Mouse (Mus musculus): Measurements from ENCODE around the gene Mtif3. TPM values are rescaled to one million over a fixed set of nuclear protein-coding genes. Genes with fewer than 3 reads are reported as not detected.
"Not testable (repeated sequence)": the region's sequence is repeated elsewhere in the genome, so short reads cannot be mapped to it uniquely, and the experiment has no call there.

Gene Mtif3
- polyA plus RNA-seq, 1 experiment from 2014 or later: 23.2 TPM

DNA sequence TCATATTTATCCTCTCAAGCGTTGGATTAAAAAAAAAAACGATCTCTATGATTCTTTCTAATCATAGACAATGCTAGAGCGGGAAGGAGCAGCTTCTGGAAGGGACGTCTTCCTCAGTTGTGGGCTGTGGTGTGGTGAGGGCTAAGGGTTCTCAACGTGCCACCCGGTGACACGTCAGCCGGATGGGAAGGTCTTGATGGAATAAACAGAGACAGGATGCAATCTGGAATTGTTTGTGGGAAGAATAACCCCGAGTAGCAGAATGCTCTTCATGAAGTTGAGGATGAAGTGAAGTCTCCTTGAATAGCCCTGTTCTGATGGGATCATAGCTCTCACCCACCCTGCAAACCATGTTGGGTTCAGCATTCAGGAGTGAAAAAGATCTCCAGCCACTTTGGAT is 16.9 kb downstream of the Mtif3 start:
- ATAC-seq (replicated peaks; ENCODE audit: low FRiP score): no peak
- Histone ChIP-seq H3K9me3 (ENCODE audit: control insufficient read depth, low read length) (no peaks in the 10 kb centered on the region), H3K27ac (ENCODE audit: low read depth, low read length) (no peak overlapping the region), H3K27me3 (replicated peaks; ENCODE audit: control insufficient read depth, insufficient read depth, low read length) (no peaks in the 10 kb centered on the region), H3K9ac (ENCODE audit: low read depth, low read length) (no peak overlapping the region), H3K4me1 (replicated peaks; ENCODE audit: control insufficient read depth, insufficient read depth, low read length) (peaks cover 9% of the 10 kb centered on the region), H3K4me3 (ENCODE audit: low read depth, low read length) (no peak overlapping the region), H3K36me3 (ENCODE audit: control insufficient read depth, insufficient read depth, low read length) (peaks cover 11% of the 10 kb centered on the region; the same call in 1 of the 2 replicates), H3K4me2 (no peak overlapping the region)
- WGBS: 87% methylated on average over 9 of the region's 9 CpGs
- DNase-seq (ENCODE audit: low spot score): no peak

DNA sequence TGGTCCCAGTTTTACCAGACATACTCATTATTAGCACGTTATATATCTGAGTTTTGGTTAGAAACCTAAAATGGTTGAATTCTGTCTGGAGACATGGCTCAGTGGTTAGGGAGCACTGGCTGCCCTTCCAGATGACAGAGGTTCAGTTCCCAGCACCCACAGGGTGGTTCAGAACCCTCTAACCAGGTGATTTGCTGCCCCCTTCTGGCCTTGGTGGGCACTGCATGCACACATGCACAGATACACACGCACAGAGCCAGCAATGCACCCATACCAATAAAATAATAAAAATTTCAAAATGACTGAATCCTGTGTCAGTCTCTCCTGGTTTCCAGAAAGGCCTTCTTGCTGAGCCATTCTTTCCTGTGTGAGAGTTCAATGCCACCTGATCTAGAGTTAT is 19.0 kb downstream of the Mtif3 start:
- no peak for DNase-seq (ENCODE audit: low spot score)
- 95% methylated on average over 2 of the region's 2 CpGs for WGBS

DNA sequence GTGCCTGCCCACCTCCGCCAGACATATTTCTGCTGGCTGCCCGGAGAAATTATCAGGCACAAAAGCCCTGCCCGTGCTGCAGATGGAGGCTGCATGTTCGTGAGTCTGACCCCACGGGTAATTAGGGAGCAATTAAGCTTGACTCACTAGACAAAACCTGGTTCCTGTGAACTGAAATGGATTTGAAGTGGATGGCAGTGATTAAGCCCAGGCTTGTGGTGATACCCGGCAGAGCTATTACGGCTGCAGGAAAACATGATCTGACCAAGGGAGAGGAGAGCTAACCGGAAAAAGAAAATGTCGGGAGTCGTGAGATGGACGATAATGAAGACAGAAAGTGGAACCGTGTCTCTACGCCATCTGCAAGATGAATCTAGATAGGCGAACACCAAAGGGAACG is 20.6 kb downstream of the Mtif3 start:
- 79% methylated on average over 15 of the region's 15 CpGs for WGBS
- no peak for ATAC-seq (replicated peaks; ENCODE audit: low FRiP score)
- H3K27ac ChIP-seq (ENCODE audit: low read depth, low read length): no peak overlapping the region
- no peak overlapping the region for H3K9ac ChIP-seq (ENCODE audit: low read depth, low read length)
- H3K9me3 ChIP-seq (ENCODE audit: control insufficient read depth, low read length): 0 out of 2 replicates have a peak, but pooled peaks cover 3% of the 10 kb centered on the region
- DNase-seq (ENCODE audit: low spot score): no peak
- H3K4me1 ChIP-seq (replicated peaks; ENCODE audit: control insufficient read depth, insufficient read depth, low read length): no peaks in the 10 kb centered on the region
- no peaks in the 10 kb centered on the region for H3K27me3 ChIP-seq (replicated peaks; ENCODE audit: control insufficient read depth, insufficient read depth, low read length)
- no peaks in the 10 kb centered on the region for H3K36me3 ChIP-seq (ENCODE audit: control insufficient read depth, insufficient read depth, low read length)
- no peak overlapping the region for H3K4me2 ChIP-seq
- no peak overlapping the region for H3K4me3 ChIP-seq (ENCODE audit: low read depth, low read length)

More for the DNA sequence above, 19.0 kb downstream of the Mtif3 start:
- H3K27me3 ChIP-seq (replicated peaks; ENCODE audit: control insufficient read depth, insufficient read depth, low read length): no peaks in the 10 kb centered on the region
- no peaks in the 10 kb centered on the region for H3K36me3 ChIP-seq (ENCODE audit: control insufficient read depth, insufficient read depth, low read length)
- H3K9me3 ChIP-seq (ENCODE audit: control insufficient read depth, low read length): no peaks in the 10 kb centered on the region
- no peak overlapping the region for H3K4me3 ChIP-seq (ENCODE audit: low read depth, low read length)
- peaks cover 4% of the 10 kb centered on the region for H3K4me1 ChIP-seq (replicated peaks; ENCODE audit: control insufficient read depth, insufficient read depth, low read length)
- H3K27ac ChIP-seq (ENCODE audit: low read depth, low read length): no peak overlapping the region
- no peak overlapping the region for H3K9ac ChIP-seq (ENCODE audit: low read depth, low read length)
- ATAC-seq (replicated peaks; ENCODE audit: low FRiP score): no peak
- H3K4me2 ChIP-seq: no peak overlapping the region

DNA sequence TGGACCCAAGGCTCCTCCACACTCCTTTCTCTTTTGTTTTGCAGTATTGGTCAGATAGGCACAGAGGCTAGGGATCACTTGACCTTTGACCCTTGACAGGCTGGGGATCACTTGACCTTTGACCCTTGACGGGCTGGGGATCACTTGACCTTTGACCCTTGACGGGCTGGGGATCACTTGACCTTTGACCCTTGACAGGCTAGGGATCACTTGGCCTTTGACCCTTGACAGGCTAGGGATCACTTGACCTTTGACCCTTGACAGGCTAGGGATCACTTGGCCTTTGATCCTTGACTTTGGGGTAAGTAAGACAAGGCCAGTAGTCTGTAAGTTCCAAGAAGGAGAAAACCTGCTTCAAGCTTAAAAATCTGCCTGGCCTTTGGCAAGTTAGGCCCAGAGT is 21.7 kb downstream of the Mtif3 start:
- 61% methylated on average over 2 of the region's 2 CpGs for WGBS

DNA sequence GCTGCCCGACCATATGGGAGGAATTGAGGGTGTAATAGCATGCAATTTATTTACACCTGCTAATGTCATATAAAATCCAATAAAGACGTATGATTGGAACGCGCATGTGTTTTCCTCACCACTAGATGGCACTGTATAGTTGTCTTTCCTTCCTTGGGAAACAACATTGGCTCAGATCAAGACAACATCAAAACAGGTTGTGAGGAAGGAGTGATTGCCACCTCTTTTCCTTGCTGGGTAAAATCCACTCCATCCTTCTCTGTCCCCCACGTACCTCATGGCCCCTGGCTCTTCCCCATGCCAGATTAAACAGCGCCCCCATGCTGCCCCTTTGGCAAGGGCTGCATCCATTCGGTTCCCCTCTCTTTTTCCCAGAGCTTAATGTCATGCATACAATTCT is 23.4 kb downstream of the Mtif3 start:
- DNase-seq (ENCODE audit: low spot score) (no peak), ATAC-seq (replicated peaks; ENCODE audit: low FRiP score) (no peak)
- H3K27ac ChIP-seq (ENCODE audit: low read depth, low read length): no peak overlapping the region
- no peak overlapping the region for H3K4me2 ChIP-seq
- no peaks in the 10 kb centered on the region for H3K4me1 ChIP-seq (replicated peaks; ENCODE audit: control insufficient read depth, insufficient read depth, low read length)
- H3K36me3 ChIP-seq (ENCODE audit: control insufficient read depth, insufficient read depth, low read length): no peaks in the 10 kb centered on the region
- H3K9ac ChIP-seq (ENCODE audit: low read depth, low read length): no peak overlapping the region
- 0 out of 2 replicates have a peak, but pooled peaks cover 3% of the 10 kb centered on the region for H3K9me3 ChIP-seq (ENCODE audit: control insufficient read depth, low read length)
- H3K27me3 ChIP-seq (replicated peaks; ENCODE audit: control insufficient read depth, insufficient read depth, low read length): no peaks in the 10 kb centered on the region
- WGBS: 23% methylated on average over 7 of the region's 7 CpGs
- no peak overlapping the region for H3K4me3 ChIP-seq (ENCODE audit: low read depth, low read length)

More for the DNA sequence above, 21.7 kb downstream of the Mtif3 start:
- not testable (repeated sequence) for H3K4me2 ChIP-seq; H3K27ac ChIP-seq (ENCODE audit: low read depth, low read length); DNase-seq (ENCODE audit: low spot score); ATAC-seq (replicated peaks; ENCODE audit: low FRiP score); H3K9me3 ChIP-seq (ENCODE audit: control insufficient read depth, low read length); H3K27me3 ChIP-seq (replicated peaks; ENCODE audit: control insufficient read depth, insufficient read depth, low read length); H3K9ac ChIP-seq (ENCODE audit: low read depth, low read length); H3K4me3 ChIP-seq (ENCODE audit: low read depth, low read length); H3K36me3 ChIP-seq (ENCODE audit: control insufficient read depth, insufficient read depth, low read length); H3K4me1 ChIP-seq (replicated peaks; ENCODE audit: control insufficient read depth, insufficient read depth, low read length)

DNA sequence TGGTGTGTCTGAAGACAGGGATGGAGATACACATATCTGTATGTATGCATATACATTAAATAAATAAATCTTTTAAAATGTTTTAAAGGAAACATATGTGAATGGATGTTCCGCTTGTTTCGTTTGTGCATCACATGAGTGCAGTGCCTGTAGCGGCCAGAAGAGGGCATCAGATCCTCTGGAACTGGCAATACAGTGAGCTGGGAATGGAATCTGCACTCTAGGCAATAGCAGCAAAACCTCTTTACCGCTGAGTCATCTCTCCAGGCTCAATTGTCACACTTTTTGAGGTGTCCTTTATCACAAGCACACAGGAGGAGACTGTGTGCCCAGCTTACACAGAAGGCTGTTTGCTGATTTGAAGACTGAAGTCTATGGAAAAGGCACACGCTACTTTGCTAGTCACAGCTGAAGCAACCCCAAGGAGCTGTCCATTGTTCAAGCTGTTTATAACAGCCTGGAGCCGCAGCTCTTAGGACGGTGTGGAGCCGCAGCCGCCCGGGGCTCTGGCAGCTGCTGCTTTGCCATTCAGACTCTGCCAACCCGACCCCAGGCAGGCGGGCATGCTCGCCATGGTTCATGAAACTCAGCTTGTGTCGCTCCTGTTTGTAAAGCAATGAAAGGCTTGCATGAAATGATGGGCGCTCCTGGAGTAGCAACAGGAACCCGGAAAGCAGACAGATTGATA is 24.3 kb downstream of the Mtif3 start:
- no peaks in the 10 kb centered on the region for H3K36me3 ChIP-seq (ENCODE audit: control insufficient read depth, insufficient read depth, low read length)
- H3K9me3 ChIP-seq (ENCODE audit: control insufficient read depth, low read length): 0 out of 2 replicates have a peak, but pooled peaks cover 3% of the 10 kb centered on the region
- no peak overlapping the region for H3K4me2 ChIP-seq
- H3K27me3 ChIP-seq (replicated peaks; ENCODE audit: control insufficient read depth, insufficient read depth, low read length): no peaks in the 10 kb centered on the region
- no peak overlapping the region for H3K27ac ChIP-seq (ENCODE audit: low read depth, low read length)
- WGBS: 79% methylated on average over 16 of the region's 16 CpGs
- no peaks in the 10 kb centered on the region for H3K4me1 ChIP-seq (replicated peaks; ENCODE audit: control insufficient read depth, insufficient read depth, low read length)
- H3K9ac ChIP-seq (ENCODE audit: low read depth, low read length): no peak overlapping the region
- no peak overlapping the region for H3K4me3 ChIP-seq (ENCODE audit: low read depth, low read length)
- ATAC-seq (replicated peaks; ENCODE audit: low FRiP score) (peak; percentile 30; the same call in 1 of the 2 replicates), DNase-seq (ENCODE audit: low spot score) (no peak)

DNA sequence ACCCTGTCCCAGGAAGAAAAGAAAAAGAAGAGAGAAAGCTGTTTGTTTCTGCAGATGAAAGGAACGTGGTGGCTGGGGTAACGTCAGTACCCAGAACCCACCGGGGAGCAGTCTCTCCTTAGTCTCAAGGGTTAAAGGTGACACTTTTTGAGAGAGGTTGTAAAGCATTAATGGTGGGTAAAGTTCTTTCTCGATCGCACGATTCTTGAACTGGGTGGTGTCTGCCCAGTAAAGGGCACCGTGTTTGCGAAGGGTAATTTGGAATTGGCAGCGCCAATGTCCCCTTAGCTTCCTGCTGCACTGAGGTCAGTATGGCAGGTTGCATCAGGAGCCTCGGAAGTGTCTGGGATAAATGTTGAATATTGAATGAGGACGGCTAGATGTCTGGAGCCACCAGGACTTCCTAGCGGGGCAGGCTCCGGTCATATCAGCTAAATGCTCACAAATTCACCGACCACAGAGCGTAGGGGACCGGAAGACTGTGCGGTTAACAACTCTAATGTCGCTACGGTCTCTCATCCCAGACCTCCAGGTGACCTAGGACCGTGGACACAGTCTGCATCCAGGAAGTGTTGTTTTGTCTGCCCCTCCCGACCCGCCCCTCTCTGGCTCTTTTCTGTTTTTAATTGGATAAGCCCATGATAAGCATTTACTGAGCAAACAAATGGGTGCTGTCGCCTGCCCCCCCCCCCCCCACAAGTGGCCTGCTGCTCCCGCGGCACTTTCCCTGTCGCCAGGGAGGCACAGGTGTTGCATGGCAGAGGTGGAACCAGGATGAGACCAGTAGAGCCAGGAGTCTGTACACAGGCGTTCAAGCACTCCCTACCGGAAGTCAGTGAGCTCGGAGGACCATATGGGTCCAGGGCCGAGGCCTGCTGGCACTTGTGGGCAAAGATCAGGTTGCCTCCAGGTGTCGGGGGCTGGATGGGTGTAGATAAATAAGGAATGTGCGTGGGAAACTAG is 25.8 kb downstream of the Mtif3 start:
- Histone ChIP-seq H3K36me3 (ENCODE audit: control insufficient read depth, insufficient read depth, low read length) (no peaks in the 10 kb centered on the region), H3K9ac (ENCODE audit: low read depth, low read length) (no peak overlapping the region), H3K9me3 (ENCODE audit: control insufficient read depth, low read length) (0 out of 2 replicates have a peak, but pooled peaks cover 3% of the 10 kb centered on the region), H3K27ac (ENCODE audit: low read depth, low read length) (no peak overlapping the region), H3K4me3 (ENCODE audit: low read depth, low read length) (no peak overlapping the region), H3K27me3 (replicated peaks; ENCODE audit: control insufficient read depth, insufficient read depth, low read length) (no peaks in the 10 kb centered on the region), H3K4me1 (replicated peaks; ENCODE audit: control insufficient read depth, insufficient read depth, low read length) (no peaks in the 10 kb centered on the region), H3K4me2 (no peak overlapping the region)
- ATAC-seq (replicated peaks; ENCODE audit: low FRiP score) (no peak), DNase-seq (ENCODE audit: low spot score) (no peak)
- WGBS: 78% methylated on average over 32 of the region's 32 CpGs

DNA sequence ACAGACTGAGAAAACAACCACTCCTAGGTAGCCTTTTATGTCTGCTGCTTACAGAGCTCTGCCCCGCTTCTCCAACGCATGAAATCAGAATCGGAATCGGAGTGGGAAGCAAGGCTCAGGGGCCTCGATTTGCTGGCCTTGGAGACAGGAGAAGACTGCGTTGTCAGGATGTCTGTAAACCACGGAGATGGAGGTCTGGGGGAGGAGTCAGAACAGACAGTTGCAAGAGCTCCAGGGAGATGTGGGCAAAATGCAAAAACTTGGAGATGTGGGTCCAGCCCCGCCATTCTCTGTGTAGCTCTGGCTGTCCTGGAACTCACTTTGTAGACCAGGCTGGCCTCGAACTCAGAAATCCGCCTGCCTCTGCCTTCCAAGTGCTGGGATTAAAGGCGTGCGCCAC is 30.1 kb downstream of the Mtif3 start:
- no peak overlapping the region for H3K9ac ChIP-seq (ENCODE audit: low read depth, low read length)
- H3K36me3 ChIP-seq (ENCODE audit: control insufficient read depth, insufficient read depth, low read length): no peaks in the 10 kb centered on the region
- ATAC-seq (replicated peaks; ENCODE audit: low FRiP score) (no peak), DNase-seq (ENCODE audit: low spot score) (no peak)
- 77% methylated on average over 12 of the region's 12 CpGs for WGBS
- H3K4me1 ChIP-seq (replicated peaks; ENCODE audit: control insufficient read depth, insufficient read depth, low read length): no peaks in the 10 kb centered on the region
- no peak overlapping the region for H3K4me2 ChIP-seq
- H3K4me3 ChIP-seq (ENCODE audit: low read depth, low read length): no peak overlapping the region
- H3K27me3 ChIP-seq (replicated peaks; ENCODE audit: control insufficient read depth, insufficient read depth, low read length): no peaks in the 10 kb centered on the region
- no peak overlapping the region for H3K27ac ChIP-seq (ENCODE audit: low read depth, low read length)
- H3K9me3 ChIP-seq (ENCODE audit: control insufficient read depth, low read length): no peaks in the 10 kb centered on the region
